Mouse (Mus musculus): ENCODE measurements around the gene Rtl5.

DNA sequence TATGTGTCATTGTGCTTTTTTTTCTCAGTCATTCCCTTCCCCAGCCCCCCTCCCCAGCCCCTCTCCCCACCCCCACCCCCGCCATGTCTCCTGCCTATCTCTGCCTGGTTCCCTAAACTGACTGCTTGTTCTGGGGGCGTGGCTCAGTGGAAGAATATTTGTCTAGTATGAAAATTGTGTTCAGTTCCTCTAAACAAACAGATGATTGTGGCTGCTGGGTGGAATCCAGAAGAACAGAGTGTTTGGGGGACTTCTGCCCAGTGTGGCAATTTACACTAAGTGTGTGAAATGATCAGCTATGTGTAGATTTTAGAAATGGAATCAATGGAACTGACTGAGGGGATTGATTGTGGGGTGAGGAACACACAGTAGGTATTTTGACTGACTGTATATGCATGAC, 37.5 kb downstream of the Rtl5 start:
- TF ChIP-seq CTCF (IDR thresholded peaks at IDR 0.05 in 2 of 3, conservative IDR thresholded peaks at IDR 0.05 in 1 of 3; ENCODE audit: control insufficient read depth in 1 of 3, insufficient read depth in 1 of 3, low read depth in 2 of 3, low read length in 3 of 3, poor library complexity in 1 of 3, severe bottlenecking in 1 of 3) = no peak
- TF ChIP-seq KAT2A (conservative IDR thresholded peaks at IDR 0.05; ENCODE audit: low read depth, low read length) = no peak
- TF ChIP-seq MEF2A (IDR thresholded peaks at IDR 0.05; ENCODE audit: extremely low read depth, insufficient replicate concordance, low read depth, low read length, poor library complexity, severe bottlenecking) = no peak
- no peak for TF ChIP-seq RAD21 (IDR thresholded peaks at IDR 0.05; ENCODE audit: low read depth, low read length)
- no peak for TF ChIP-seq USF1 (IDR thresholded peaks at IDR 0.05; ENCODE audit: low read depth, low read length)
- TF ChIP-seq MAFK (IDR thresholded peaks at IDR 0.05; ENCODE audit: borderline replicate concordance, low read depth, low read length) = no peak
- no peak for TF ChIP-seq POLR2A (IDR thresholded peaks at IDR 0.05; ENCODE audit: control insufficient read depth in 1 of 2, insufficient read depth in 1 of 2, low read depth in 1 of 2, low read length in 2 of 2, poor library complexity in 1 of 2)
- no peak for TF ChIP-seq JUND (IDR thresholded peaks at IDR 0.05; ENCODE audit: low read depth, low read length)
- no peak for TF ChIP-seq TBP (IDR thresholded peaks at IDR 0.05; ENCODE audit: low read depth, low read length)
- no peak for TF ChIP-seq ZC3H11A (IDR thresholded peaks at IDR 0.05; ENCODE audit: low read depth, low read length)

Data from MEL (cell line).